Mouse (Mus musculus) layer of hippocampus, postnatal 25 days (tissue): ENCODE data around the gene Plcxd3. TPM values are rescaled to one million over a fixed set of nuclear protein-coding genes. Genes with fewer than 3 reads are reported as not detected.

ENCODE experiments used
- DNase-seq, 2 experiments: peaks; one replicate each; pipeline ENCODE4 v3.0.0; 2022; ENCODE audit warnings: mixed read lengths in 2 of 2, low spot score in 1 of 2; ENCODE audit errors: extremely low spot score in 1 of 2
- total RNA-seq, 2 experiments: library from RNA; stranded (reverse); gene quantifications; 2 replicates each; pipeline ENCODE4 v1.2.3; 2021

The Plcxd3 gene
- 10 to 100 TPM; 18.4 to 24.9 TPM for total RNA-seq

GRCm38 (mm10) chr15:4375423-4376220 is at the start of gene Plcxd3:
Gene Plcxd3 (plus strand): TSS chr15:4375491.
- peak; percentile 28 to 34 for DNase-seq

- no peak for DNase-seq
Measured at GRCm38 (mm10) chr15:4331867-4332266, 43.4 kb upstream of the Plcxd3 start.

GRCm38 (mm10) chr15:4341620-4342019 is 33.7 kb upstream of the Plcxd3 start:
- no peak for DNase-seq

- no peak for DNase-seq
Measured at GRCm38 (mm10) chr15:4348816-4349553, 26.3 kb upstream of the Plcxd3 start.

GRCm38 (mm10) chr15:4356397-4356796 is 18.9 kb upstream of the Plcxd3 start:
- DNase-seq, result no peak

- DNase-seq, result no peak
Measured at GRCm38 (mm10) chr15:4357706-4358105, 17.6 kb upstream of the Plcxd3 start.

GRCm38 (mm10) chr15:4367801-4368200 is 7.5 kb upstream of the Plcxd3 start:
- no peak for DNase-seq

GRCm38 (mm10) chr15:4374453-4374990 is 769 bp upstream of the Plcxd3 start:
- DNase-seq, result no peak

GRCm38 (mm10) chr15:4375031-4375422 is 264 bp upstream of the Plcxd3 start:
- DNase-seq, result no peak

GRCm38 (mm10) chr15:4376221-4376631 is 935 bp downstream of the Plcxd3 start:
- DNase-seq, result peak in 1 of 2 experiments; percentile 10

GRCm38 (mm10) chr15:4378766-4379165 is 3.5 kb downstream of the Plcxd3 start:
- no peak for DNase-seq

GRCm38 (mm10) chr15:4387774-4388173 is 12.5 kb downstream of the Plcxd3 start:
- DNase-seq, result no peak

GRCm38 (mm10) chr15:4400096-4400495 is 24.8 kb downstream of the Plcxd3 start:
- no peak for DNase-seq

GRCm38 (mm10) chr15:4411333-4411732 is 36.0 kb downstream of the Plcxd3 start:
- DNase-seq, result no peak

GRCm38 (mm10) chr15:4440081-4440480 is 64.8 kb downstream of the Plcxd3 start:
- DNase-seq, result no peak

GRCm38 (mm10) chr15:4496182-4496581 is 120.9 kb downstream of the Plcxd3 start:
- no peak for DNase-seq

- DNase-seq, result no peak
Measured at GRCm38 (mm10) chr15:4496984-4497383, 121.7 kb downstream of the Plcxd3 start.

GRCm38 (mm10) chr15:4498036-4498435 is 122.7 kb downstream of the Plcxd3 start:
- DNase-seq, result no peak

- DNase-seq, result no peak
Measured at GRCm38 (mm10) chr15:4503366-4503765, 128.1 kb downstream of the Plcxd3 start.

- no peak for DNase-seq
Measured at GRCm38 (mm10) chr15:4503826-4504225, 128.5 kb downstream of the Plcxd3 start.

- no peak for DNase-seq
Measured at GRCm38 (mm10) chr15:4514724-4515123, 139.4 kb downstream of the Plcxd3 start.
